Mouse (Mus musculus) left cerebral cortex, adult 11 months (tissue): Measurements from ENCODE around the gene Fstl3.

Experiments
- DNase-seq: peaks from one replicate; pipeline ENCODE4 v3.0.0; 2022; ENCODE audit warnings: low spot score

Gene Fstl3

DNA sequence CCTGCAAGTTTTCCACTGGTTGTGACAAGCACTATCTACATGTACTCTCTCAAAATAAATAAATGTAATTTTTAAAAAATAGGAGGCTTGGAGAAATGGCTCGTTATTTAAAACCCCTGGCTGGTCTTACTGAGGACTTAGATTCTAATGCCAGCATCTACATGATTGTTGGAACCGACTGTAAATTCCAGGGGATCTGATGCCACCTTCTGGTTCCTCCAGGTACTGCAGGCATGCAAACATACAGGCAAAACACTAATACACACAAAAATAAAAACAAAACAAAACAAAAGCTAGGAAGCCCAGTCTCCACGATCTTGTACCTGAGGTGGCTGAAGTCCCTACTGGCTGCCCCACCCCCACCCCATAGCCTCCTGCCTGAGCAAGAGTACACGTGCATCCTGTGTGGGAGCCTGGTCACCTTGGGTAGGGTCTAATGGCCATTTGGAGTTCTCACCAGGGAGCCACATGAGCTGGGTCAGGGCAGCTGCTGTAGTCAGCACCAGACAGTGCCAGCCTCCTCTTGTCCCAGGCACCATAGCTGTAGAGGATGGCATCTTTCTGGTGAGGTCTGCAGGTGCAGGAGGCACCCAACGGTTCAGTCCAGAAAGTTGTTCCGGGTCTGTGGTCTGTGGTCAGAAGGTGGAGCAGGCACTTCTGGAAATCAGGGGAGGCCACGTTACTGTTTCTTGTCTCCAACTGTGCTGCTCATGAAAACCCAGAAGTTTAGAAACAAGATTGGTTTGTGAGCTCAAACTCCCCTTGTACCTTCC is 11.5 kb downstream of the Fstl3 start:
- DNase-seq, result no peak

DNA sequence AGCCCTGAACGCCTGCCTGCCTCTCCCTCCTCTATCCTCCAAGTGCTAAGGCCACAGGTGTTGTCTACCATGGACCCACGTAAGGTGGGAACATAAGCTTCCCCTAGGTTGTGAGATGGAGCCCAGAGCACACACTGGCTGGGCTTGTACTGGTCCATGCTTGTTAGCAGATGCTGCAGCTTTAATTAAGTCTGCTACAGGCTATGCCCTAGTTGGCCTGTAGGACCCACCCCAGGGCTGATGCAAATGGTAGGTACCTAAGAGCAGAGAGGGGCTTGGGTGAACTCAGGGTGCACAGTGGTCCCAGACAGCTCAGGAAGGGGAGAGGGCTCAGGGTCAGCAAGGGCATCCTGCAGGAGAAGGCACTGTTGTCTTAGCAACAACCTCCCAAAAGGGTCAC is 12.5 kb downstream of the Fstl3 start:
- no peak for DNase-seq

- no peak for DNase-seq
These were observed 13.8 kb downstream of the Fstl3 start, which contains the start of gene Prss57 for GRCm38 (mm10) chr10:79790861-79791260. Gene Prss57 (minus strand): TSS chr10:79790961.

DNA sequence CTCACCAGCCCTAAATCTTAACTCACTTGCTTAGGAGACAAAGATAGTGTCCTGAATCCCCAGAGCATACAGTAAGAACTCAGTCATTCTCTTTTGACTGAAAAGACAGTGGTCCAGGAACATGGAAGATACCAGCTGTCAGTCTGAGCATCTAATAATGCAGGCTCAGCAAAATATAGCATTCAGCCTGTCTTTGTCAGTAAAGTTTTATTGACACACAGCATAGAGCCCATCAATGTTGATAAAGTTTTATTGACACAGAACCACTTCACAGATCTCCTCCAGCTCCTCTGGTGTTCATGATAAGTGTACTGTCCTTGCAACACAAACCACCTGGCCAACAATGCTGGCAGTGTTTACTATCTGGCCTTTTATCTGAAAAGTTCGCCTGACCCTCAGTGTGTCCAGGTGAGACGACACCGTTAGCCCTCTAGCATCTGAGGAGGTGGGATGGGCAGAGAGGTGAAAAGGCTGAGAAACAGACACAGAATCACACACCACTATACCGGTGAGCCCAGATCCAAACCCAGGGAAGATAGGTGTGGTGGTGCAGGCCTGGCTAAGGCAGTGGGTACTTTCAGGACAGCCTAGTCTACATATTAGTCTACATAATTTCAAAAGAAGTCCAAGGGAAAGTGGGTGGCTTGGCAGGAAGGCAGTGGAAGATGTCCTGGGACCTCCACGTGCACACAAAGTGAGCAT is 15.4 kb downstream of the Fstl3 start:
- DNase-seq, result no peak

GRCm38 (mm10) chr10:79793051-79793737 is 16.1 kb downstream of the Fstl3 start, which contains the start of gene Palm:
Gene Palm (plus strand): TSS chr10:79793572.
- DNase-seq, result peak; percentile 76

GRCm38 (mm10) chr10:79793738-79794490 is 16.8 kb downstream of the Fstl3 start:
- DNase-seq, result no peak

- DNase-seq, result no peak
These were observed 17.4 kb downstream of the Fstl3 start for GRCm38 (mm10) chr10:79794491-79794931.

GRCm38 (mm10) chr10:79795905-79796304 is 18.8 kb downstream of the Fstl3 start:
- DNase-seq, result no peak

- DNase-seq, result no peak
These were observed 20.3 kb downstream of the Fstl3 start for GRCm38 (mm10) chr10:79797326-79797725.

DNA sequence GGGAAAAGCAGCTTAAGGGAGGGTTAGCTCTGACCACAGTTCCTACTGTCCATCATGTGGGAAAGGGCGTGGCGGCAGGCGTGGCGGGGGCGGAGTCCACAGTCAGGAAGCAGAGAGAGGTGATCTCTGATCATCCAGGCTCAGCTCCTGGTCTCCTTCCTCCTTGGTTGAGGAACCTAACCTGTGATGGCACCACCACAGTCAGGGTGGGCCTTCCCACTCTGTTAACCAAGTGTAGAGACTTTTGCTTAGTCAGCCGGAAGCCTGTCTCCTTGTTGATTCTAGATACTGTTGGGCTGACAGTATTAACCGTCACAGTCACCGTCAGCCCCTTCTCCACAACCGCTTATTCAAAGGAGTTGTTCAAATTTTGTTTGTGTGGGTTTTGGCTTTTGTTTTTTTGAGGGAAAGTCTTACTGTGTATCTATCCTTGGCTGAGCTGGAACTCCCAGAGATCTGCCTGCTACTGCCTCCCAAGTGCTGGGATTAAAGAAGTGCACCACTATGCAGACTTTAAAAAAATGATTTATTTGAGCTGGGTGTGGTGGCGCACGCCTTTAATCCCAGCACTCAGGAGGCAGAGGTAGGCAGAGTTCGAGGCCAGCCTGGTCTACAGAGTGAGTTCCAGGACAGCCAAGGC is 21.3 kb downstream of the Fstl3 start:
- no peak for DNase-seq

DNA sequence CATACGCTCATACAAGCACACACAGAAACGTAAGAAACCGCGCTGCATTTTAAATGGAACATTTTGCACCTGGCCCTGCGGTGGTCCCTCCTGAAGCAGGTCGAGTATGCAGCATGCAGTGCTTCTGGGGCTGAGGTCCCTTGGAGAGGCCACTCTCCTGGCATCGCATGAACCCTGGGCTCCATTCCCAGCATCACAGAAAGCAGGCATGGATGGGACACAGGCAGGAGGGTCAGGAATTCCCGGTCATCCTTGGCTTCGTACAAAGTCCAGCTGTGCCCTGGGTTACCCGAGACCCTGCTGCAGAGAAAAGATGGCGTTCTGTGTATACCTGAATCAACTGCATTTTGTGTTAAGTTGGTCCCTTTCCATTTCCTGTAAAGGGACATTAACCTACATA is 23.4 kb downstream of the Fstl3 start:
- DNase-seq, result no peak

DNA sequence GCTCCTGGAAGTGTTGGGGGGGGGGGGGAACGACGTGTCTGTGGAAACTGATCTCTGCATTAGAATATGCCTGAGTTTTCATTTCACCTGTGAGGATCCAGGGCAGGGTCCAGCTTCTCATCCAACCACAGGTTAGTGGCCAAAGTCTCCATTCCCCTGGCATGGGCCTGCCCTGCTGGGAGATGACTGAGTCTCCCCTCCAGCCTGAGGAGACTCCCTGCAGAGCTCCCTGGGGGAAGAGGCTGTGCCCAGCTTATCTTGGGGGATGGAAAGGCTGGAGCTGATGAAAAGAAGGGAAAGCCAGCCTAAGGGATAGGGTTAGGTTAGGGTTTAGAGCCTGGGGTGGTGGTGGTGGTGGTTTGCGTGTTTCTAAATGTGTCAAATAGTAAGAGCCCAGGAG is 24.8 kb downstream of the Fstl3 start:
- DNase-seq, result no peak

DNA sequence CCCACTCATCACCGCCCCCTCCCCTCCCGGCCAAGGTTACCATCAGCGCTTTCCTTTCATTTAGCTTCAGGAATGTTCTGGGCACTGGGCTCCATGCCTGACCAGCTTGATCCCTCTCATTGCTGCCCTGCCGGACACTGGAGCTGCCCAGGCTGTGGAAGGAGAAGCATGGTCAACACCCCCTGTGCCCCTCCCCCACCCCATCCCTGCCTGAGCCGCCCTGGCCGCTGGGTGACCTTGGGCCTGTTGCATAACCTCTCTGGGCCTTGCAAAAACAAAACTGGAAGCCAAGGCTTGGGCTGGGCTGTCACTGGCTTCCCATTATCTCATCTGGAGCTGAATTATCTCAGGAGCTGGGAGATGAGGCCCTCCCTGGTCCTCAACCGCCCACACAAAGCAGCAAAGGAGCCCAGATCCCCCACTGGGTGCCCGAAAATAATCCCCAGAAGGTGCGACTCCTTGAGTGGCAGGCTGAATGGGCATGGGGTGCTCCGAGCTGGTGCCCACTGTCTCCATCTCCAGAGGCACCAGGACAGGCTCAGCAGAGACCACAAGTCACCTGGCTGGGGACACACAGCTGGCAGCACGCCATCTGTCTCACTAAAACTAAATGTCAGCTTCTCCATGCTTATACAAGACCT is 25.4 kb downstream of the Fstl3 start:
- no peak for DNase-seq

DNA sequence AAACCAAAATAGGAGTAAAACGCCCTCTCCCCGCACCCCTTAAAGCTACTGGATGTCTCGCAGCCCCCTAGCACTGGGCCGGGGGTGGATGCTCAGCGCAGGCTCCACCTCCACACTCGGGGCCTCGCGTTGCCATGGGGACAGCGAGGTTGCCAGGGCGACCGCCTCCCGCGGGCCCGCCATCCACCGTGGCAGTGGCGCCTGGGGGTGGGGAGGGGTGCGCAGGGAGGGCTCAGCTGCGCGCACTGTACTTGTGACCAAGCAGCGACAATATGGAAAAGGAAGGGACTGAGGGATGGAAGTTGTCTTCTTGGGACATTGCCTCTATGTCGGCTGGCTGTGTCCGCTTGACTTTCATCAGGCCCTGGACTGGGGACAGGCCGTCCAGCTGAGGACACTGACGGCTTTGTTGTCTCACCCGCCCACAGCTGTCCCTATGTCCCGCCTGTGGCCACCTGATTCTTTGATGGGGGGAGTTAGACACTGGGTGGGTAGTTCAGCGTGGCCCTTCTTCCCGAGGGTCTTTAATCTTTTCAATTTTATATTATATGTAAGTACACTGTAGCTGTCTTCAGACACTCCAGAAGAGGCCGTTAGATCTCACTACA is 26.7 kb downstream of the Fstl3 start:
- DNase-seq, result peak; percentile 89

- DNase-seq, result no peak
These were observed 28.6 kb downstream of the Fstl3 start for GRCm38 (mm10) chr10:79805636-79806035.

DNA sequence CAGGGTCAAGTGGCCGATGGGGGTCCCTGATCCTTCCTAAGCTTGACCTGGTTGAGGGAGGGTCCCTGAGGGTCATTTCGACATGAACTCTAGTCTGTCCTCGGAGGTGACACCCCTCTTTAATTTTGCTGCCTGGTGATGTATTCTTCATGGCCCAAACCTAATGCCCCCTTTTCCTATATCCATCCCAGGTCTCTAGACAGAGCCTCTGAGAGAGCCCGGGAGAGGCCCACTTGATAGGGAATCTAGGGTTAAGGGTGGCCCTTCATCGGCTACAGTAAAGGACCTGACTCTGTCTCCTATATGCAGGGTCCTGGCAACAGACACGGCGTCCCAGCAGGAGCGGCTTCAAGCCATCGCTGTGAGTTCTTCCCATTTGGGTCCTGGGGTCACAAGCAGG is 29.3 kb downstream of the Fstl3 start:
- DNase-seq, result no peak

DNA sequence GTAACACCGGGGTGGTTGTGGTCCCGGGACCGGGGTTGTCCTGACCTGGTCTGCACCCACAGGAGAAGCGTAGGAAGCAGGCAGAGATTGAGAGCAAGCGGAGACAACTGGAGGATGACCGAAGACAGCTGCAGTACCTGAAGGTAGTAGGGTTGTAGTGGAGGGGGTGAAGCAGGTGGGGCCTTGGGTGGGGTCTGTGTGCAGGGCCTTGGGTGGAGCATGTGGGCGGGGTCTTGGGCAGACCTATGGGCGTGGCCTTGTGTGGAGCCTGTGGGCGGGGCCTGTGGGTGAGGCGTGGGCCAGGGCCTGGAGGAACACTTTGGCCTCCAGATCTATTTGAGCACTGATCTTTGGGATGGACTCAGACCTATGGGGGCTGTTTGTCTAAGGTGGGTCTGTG is 29.9 kb downstream of the Fstl3 start:
- no peak for DNase-seq

GRCm38 (mm10) chr10:79807826-79808225 is 30.8 kb downstream of the Fstl3 start:
- no peak for DNase-seq

DNA sequence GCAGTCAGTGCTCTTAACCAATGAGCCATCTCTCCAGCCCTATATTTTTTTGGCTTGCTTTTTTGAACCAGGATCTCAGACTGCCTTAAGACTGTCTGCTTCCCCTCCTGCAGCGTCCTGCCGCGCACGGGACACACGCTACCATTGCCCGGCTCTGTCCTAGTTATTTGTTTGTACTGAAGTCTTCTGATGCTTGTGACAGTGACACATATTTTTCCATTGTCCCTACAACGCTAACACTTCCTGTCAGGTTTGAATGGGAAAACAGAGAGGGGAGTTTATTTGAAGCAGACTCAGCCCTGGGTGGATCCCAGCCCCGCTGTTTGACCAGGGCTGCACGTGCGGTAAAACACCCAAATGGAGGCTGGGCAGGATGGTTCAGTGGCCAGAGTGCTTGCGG is 31.7 kb downstream of the Fstl3 start:
- no peak for DNase-seq

DNA sequence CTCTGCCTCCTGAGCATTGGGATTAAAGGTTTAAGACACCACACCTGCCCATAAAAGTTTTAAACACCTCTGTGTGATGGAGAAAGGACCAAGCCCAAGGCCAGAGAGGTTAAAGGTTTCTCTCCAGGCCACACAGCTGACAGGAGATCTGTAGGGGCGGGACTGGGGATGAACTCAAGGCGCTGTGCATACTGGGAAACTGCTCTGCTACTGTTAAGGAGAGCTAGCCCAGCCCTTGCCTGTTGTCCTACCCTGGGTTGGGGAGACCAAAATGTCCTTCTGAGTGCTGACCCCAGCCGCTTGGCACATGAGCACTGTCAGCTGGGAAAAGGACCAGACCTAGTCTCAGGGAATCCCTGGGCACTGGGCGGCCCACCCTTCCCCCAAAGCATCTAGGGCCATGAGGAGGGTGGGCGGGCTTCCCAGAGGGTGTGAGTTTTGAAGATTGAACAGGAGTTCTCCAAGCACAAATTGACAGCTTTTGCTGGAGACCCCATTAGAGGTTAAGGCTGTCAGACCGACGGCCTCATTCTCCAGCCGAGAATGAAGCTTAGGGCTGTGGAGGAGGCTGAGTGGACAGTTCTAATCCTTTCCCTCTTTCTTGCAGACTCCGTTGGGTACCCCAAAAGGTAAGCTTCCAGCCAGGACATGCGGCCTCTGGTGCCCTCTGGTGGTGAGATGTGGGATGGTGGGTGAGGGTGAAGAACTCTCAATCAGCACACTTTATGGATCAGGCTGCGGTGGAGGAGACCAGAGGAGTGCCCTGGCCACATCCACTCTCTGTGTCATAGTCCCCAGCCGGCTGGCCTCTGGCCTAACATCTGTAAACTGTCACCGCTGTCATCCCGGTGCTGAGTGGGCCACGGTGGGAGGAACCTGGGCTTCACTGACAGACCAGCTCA is 34.9 kb downstream of the Fstl3 start:
- DNase-seq, result peak; percentile 62
